Mouse (Mus musculus) heart, adult 10 weeks (tissue): ENCODE data around the gene Cacng5. TPM values are rescaled to one million over a fixed set of nuclear protein-coding genes. Genes with fewer than 3 reads are reported as not detected.

Experiments used
- polyA plus RNA-seq: library from polyadenylated mRNA; stranded (reverse); fragments of 350-450 nt; fragmentation: Illumina TruSeq; extraction: RNeasy Lipid Tissue Mini Kit (QIAGEN cat#74804); gene quantifications from one replicate; pipeline ENCODE4 v1.2.3, GENCODE M21; 2014; ENCODE audit warnings: low read depth, low replicate concordance

Cacng5 gene
- not detected for polyA plus RNA-seq

DNA sequence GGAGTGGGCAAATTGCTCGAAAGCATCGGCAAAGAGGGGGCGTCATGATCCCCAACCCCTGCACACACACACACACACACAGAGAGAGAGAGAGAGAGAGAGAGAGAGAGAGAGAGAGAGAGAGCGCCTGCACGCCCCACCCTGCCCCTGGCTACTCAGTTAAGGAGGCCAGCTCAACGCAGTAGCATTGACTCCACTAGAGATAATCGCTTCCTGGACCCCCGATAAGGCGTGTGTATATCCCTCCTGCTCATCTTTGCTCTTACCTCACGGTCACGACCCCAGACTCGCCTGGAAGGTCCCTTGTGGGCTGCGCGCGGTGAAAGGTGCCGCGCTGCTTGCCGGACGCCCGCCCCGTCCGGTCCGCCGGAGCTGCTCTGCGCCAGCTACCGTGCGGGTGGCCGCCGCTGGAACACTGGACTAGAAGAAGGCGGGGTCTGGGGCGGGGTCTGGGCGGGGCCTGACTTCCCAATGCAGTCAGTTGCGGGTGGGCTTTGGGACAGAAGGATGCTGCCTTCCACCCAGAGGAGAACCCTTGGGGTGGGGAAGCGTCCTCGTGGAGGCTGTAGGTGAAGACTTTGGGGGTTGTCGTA, at the start of gene Cacng5:
Gene Cacng5, minus strand, starts transcription at position 422 of the 593 bp plus-strand sequence.

Other genes starting within 250 kb of the Cacng5 start
- not detected for gene Cacng1, start 198.5 kb downstream of the Cacng5 start, polyA plus RNA-seq
- not detected for gene Cacng4, start 120.5 kb downstream of the Cacng5 start, polyA plus RNA-seq